Mouse (Mus musculus) liver, adult (tissue): ENCODE measurements around the gene Sec61b.

Source experiments
- GATA4 ChIP-seq: IDR thresholded peaks from 2 replicates; pipeline ENCODE4 v1.6.1; 2014; ENCODE audit warnings: mild to moderate bottlenecking, low read length; ENCODE audit not compliant: insufficient replicate concordance

Sec61b gene

GRCm38 (mm10) chr4:47504841-47505517 lies 30.5 kb downstream of the Sec61b start:
- no peak for TF ChIP-seq GATA4

DNA sequence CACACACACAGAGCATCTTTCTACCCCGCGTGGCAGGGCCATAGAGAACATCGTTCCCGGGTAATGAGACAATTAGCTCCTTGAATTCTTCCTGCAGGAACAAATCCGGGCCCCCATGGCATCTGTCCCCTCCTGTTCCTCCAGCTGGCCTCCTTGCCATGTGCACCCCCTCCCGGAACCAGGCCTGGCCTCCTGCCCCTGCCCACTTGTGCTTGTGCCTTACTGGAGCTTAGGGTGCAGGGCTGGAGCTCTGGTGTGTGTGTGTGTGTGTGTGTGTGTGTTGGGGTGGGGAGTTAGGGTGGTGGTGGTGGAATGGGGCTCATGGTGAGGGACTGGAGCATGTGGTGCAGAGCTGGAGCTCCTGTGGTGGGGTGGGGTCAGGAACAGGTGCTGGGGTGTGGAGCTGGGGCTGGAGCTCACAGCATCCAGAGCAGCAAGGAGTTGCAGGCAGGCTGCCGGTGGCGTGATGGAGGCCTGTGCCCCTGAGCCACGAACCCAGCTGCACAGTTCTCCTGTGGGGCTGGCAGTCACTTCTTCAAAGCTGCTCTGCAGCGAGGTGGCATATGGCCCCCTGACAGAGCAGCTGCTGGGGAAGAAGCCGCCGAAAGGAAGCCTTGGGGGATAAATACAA lies 44.2 kb downstream of the Sec61b start:
- TF ChIP-seq GATA4 = no peak

DNA sequence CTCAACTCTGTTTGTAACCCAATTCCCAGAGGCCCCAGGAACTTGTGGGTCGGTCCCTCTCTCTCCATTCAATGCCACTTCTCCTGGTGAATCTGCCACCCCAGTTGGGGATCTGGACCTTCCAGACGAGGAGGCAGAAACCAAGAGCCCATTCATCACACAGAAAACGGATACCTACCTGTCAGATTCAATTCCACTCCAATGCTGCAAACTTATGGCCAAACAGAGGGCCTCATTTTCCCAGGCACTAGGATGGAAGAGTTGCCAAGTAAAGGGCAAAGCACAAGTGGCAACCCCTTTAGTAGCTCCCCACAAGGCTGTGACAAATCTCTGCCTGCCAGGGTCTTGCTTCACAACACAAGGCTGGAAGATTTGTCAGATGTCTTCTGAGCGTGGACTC lies 45.6 kb downstream of the Sec61b start:
- no peak for TF ChIP-seq GATA4

DNA sequence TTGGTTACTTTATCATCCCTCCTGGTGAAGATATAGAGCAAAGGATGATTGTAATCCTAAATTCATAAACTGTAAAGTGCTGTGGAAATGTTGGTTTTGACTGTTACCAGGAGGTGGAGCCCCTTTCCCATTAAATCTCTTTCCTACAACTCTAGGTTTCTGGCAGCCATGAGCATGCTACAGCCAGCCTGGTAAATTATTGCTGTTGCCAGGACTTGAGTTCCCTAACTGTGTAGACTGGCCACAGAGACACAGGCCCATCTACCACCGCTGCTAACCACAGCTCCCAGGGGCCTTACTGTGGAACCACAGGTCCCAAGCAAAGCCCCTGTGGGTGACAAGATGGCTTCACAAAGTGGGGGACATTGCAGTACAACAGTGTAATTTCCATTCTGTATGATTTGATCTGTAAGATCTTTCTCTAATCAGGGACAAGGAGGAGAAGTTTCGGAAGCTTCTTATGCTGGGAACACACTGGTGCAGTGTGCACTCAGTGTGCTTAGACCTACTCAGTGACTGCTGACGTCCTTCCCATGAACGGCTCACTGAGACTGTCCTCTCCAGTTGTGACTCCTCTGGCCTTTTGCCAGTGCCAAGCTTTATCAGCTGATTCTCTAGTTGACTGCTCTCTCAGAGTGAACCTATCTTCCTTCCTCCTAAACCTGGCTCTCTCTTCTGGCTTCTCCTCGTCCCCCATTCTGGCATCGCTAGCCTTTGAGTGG lies 47.6 kb downstream of the Sec61b start:
- no peak for TF ChIP-seq GATA4

DNA sequence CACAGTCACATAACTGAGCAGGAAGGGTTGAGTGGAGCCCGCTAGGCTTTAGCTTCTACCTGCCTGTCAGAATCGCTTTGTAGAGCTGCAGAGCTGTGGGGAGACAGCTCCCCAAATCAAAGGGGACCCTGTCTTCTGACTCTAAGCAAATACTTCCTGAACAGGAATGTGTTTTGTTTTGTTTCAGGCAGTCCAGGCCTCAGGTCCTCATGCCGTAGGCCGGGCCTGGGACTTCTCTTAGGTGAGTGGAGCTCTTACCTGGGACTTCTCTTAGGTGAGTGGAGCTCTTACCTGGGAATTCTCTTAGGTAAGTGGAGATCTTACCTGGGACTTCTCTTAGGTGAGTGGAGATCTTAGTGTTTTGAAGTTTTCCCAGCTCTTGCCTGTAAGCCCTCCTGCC lies 55.4 kb downstream of the Sec61b start:
- no peak for TF ChIP-seq GATA4
